Mouse (Mus musculus) heart, embryonic 13.5 days (tissue): Measurements from ENCODE around the gene Minar1. TPM values are rescaled to one million over a fixed set of nuclear protein-coding genes. Genes with fewer than 3 reads are reported as not detected.

Source experiments
- ATAC-seq: fragments of 200-750 bp; cut with Nextera tagmentation; 2 replicates; pipeline ENCODE4 v1.8.0; 2017; ENCODE audit warnings: moderate TSS enrichment; ENCODE audit not compliant: insufficient number of reproducible peaks, low FRiP score, low TSS enrichment; ENCODE audit errors: extremely low read depth
- H3K27ac ChIP-seq: fragments of 300-500 bp; sonication (generic); replicated peaks from 2 replicates; pipeline ENCODE4 v1.5.1; 2015; ENCODE audit warnings: moderate library complexity, mild to moderate bottlenecking, inconsistent platforms
- H3K27me3 ChIP-seq: fragments of 300-500 bp; sonication (generic); replicated peaks from 2 replicates; pipeline ENCODE4 v1.6.1; 2015; ENCODE audit warnings: mild to moderate bottlenecking, inconsistent platforms
- H3K36me3 ChIP-seq: fragments of 300-500 bp; sonication (generic); 2 replicates; pipeline ENCODE4 v1.6.1; 2015; ENCODE audit warnings: mild to moderate bottlenecking, inconsistent platforms
- H3K4me1 ChIP-seq: fragments of 300-500 bp; sonication (generic); 2 replicates; pipeline ENCODE4 v1.6.1; 2015; ENCODE audit warnings: inconsistent platforms
- H3K4me2 ChIP-seq: fragments of 300-500 bp; sonication (generic); 2 replicates; pipeline ENCODE4 v1.6.1; 2015; ENCODE audit warnings: inconsistent platforms, mild to moderate bottlenecking, moderate library complexity
- H3K4me3 ChIP-seq: fragments of 300-500 bp; sonication (generic); 2 replicates; pipeline ENCODE4 v1.5.1; 2015; ENCODE audit warnings: moderate library complexity, mild to moderate bottlenecking, inconsistent platforms
- H3K9ac ChIP-seq: fragments of 300-500 bp; sonication (generic); 2 replicates; pipeline ENCODE4 v1.6.1; 2015; ENCODE audit warnings: inconsistent platforms, mild to moderate bottlenecking, moderate library complexity
- H3K9me3 ChIP-seq: fragments of 300-500 bp; sonication (generic); 2 replicates; pipeline ENCODE4 v1.6.1; 2016; ENCODE audit warnings: inconsistent platforms
- WGBS: fragments of 180-500 bp; shearing (Covaris S2); methylation state at CpG from one replicate; pipeline ENCODE4 v1.1.7; 2015; ENCODE audit warnings: mixed read lengths; 5-methylcytosine and 5-hydroxymethylcytosine counted together
- polyA plus RNA-seq: library from polyadenylated mRNA; unstranded; fragments of >200 nt; fragmentation: Nextera tagmentation; extraction: Ambion mirVana; gene quantifications from 2 replicates; pipeline ENCODE4 v1.2.1, GENCODE M21; 2015

The Minar1 gene
- polyA plus RNA-seq, 1 experiment from 2014 or later, result 0.03 TPM

DNA sequence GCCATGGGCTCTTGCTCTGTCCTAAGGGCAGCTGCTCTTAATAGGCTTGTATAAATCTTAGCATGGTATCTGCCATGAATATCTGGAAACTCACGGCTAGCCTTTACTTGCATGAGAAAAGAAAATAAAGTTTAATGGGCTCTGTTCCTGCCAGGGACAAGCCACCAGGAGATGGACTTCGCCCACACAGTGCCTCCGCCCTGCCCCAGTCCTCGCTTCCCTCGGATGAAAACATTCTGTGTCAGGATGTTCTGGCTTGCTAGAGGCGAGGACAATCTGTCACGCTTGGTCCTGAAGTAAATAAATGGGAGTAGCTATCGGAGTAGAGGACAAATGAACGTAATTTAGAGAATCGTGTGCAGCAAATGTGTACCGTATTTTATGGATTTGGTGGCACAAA, 16.7 kb downstream of the Minar1 start:
- H3K4me1 ChIP-seq, result peaks cover 9% of the 10 kb centered on the region
- H3K4me3 ChIP-seq, result no peak overlapping the region
- no peak overlapping the region for H3K27ac ChIP-seq
- no peak overlapping the region for H3K4me2 ChIP-seq
- H3K9ac ChIP-seq, result no peak overlapping the region
- no peak for ATAC-seq
- no peaks in the 10 kb centered on the region for H3K27me3 ChIP-seq
- WGBS, result 73% methylated on average over 11 of the region's 11 CpGs
- no peaks in the 10 kb centered on the region for H3K9me3 ChIP-seq
- H3K36me3 ChIP-seq, result no peaks in the 10 kb centered on the region

DNA sequence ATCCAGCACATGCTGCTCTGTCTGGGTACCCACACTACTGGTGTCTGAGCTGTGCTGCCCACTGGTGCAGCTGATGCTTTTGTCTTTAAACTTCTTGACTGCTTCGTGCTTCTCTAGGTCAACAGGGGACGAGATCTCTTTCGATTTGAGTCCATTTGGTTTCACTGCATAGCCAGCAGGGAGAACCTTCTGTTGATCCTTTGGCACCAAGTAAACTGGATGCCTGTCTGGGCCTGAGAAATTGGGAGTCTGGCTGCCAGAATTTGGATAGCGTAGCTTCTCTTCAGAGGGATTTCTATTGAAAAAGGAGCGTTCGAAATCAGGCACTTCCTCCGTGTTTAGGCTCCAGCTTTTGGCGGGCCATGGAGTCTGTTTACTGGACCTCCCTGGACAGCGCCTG, 21.0 kb downstream of the Minar1 start:
- WGBS, result 79% methylated on average over 9 of the region's 9 CpGs
- H3K9me3 ChIP-seq, result no peaks in the 10 kb centered on the region

DNA sequence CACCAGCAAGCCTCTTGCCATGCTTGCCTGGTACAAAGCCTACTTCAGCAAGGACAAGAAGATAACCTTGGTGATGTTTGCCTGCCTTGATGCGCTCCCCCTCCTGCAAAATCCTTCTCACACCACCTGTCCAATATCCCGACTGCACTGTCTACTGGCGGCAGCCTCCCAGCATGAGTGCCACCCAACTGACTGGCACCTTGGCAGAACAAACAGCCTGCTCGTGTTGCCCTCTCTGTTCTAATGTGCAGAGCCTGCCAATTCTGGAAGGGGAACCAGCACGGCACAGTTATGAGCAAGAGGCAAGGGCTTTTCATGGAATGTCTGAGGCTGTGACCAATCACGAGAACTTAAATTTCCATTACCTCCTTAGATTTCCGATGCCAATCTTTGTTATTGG, 22.2 kb downstream of the Minar1 start:
- no peaks in the 10 kb centered on the region for H3K36me3 ChIP-seq
- 75% methylated on average over 7 of the region's 7 CpGs for WGBS
- ATAC-seq, result no peak
- H3K27ac ChIP-seq, result no peak overlapping the region
- H3K4me3 ChIP-seq, result no peak overlapping the region
- no peaks in the 10 kb centered on the region for H3K27me3 ChIP-seq
- H3K4me2 ChIP-seq, result no peak overlapping the region
- no peaks in the 10 kb centered on the region for H3K9me3 ChIP-seq
- no peak overlapping the region for H3K9ac ChIP-seq
- H3K4me1 ChIP-seq, result no peaks in the 10 kb centered on the region

More for the DNA sequence above, 21.0 kb downstream of the Minar1 start:
- Histone ChIP-seq H3K27ac (no peak overlapping the region), H3K4me3 (no peak overlapping the region), H3K4me2 (no peak overlapping the region), H3K4me1 (no peaks in the 10 kb centered on the region), H3K9ac (no peak overlapping the region), H3K27me3 (no peaks in the 10 kb centered on the region), H3K36me3 (no peaks in the 10 kb centered on the region)
- ATAC-seq, result no peak

DNA sequence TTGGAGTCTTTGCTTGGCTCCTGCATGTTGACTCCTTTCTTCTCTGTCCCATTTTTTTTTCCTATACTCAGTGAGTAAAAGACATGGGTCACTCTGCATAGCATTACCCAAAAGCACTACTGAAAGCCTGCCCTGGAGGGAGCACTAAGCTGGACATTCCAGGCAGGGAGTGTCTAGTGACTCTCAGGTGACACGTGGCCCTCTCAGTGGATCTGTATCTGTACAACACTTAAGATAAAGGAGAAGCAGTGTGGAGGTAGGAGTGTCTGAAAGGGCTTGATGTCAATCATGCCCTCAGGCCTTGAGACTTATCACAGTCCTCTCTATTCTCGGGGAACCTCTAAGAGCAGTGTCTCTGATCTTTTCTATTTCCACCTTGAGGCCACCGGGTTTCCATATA, 25.9 kb downstream of the Minar1 start:
- H3K4me1 ChIP-seq, result 0 out of 2 replicates have a peak, but pooled peaks cover 3% of the 10 kb centered on the region
- H3K27ac ChIP-seq, result no peak overlapping the region
- WGBS, result 22% methylated on average over 3 of the region's 3 CpGs
- no peaks in the 10 kb centered on the region for H3K36me3 ChIP-seq
- no peak overlapping the region for H3K4me2 ChIP-seq
- no peak overlapping the region for H3K9ac ChIP-seq
- no peaks in the 10 kb centered on the region for H3K9me3 ChIP-seq
- no peaks in the 10 kb centered on the region for H3K27me3 ChIP-seq
- no peak overlapping the region for H3K4me3 ChIP-seq
- ATAC-seq, result no peak

DNA sequence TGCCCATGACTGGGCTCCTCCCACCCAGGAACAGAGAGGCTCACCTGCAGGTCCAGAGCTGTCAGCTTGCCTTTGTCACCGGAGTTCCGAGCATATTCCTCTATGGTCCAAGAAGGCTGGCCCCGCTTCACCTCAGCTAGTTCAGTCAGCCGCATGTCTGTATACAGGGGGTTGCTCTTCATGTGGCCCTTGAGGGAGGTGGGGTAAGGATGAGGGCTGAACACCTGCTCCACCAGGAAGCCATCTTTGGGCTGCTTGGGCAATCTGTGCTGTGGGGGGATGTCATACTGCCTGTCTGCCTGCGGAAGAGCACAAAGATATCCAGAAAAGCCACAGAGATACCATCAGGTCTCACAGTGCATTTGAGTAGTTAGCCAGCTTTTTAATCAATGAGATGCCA, 26.5 kb downstream of the Minar1 start:
- Histone ChIP-seq H3K4me2 (no peak overlapping the region), H3K4me3 (no peak overlapping the region), H3K27ac (no peak overlapping the region), H3K4me1 (0 out of 2 replicates have a peak, but pooled peaks cover 3% of the 10 kb centered on the region), H3K36me3 (no peaks in the 10 kb centered on the region), H3K9ac (no peak overlapping the region), H3K27me3 (no peaks in the 10 kb centered on the region), H3K9me3 (no peaks in the 10 kb centered on the region)
- 82% methylated on average over 5 of the region's 5 CpGs for WGBS
- ATAC-seq, result 0 out of 2 replicates have a peak, but pooled peaks have one; percentile 28

DNA sequence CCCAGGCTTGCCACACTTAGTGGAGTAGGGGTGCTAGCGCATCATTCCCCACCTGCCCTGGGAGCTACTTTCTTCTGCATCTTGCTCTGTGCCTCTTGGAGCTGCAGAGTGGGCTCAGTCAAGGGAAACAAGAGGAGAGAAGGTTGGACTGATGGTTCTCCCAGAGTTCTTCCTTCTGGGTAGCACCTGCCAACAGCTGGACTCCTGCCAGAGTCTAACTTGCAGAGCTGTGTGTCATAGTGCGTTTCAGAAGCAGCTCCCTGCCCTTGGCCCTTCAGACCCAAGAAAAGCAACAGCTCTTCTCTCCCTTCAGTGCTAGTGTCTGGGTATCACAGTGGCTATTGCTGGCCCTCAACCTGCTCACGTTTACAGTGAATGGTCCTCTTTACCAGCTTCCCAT, 30.5 kb downstream of the Minar1 start:
- H3K4me3 ChIP-seq, result no peak overlapping the region
- no peak for ATAC-seq
- H3K9ac ChIP-seq, result no peak overlapping the region
- no peaks in the 10 kb centered on the region for H3K9me3 ChIP-seq
- H3K36me3 ChIP-seq, result no peaks in the 10 kb centered on the region
- 59% methylated on average over 3 of the region's 3 CpGs for WGBS
- H3K4me1 ChIP-seq, result 0 out of 2 replicates have a peak, but pooled peaks cover 3% of the 10 kb centered on the region
- H3K4me2 ChIP-seq, result no peak overlapping the region
- no peak overlapping the region for H3K27ac ChIP-seq
- no peaks in the 10 kb centered on the region for H3K27me3 ChIP-seq

DNA sequence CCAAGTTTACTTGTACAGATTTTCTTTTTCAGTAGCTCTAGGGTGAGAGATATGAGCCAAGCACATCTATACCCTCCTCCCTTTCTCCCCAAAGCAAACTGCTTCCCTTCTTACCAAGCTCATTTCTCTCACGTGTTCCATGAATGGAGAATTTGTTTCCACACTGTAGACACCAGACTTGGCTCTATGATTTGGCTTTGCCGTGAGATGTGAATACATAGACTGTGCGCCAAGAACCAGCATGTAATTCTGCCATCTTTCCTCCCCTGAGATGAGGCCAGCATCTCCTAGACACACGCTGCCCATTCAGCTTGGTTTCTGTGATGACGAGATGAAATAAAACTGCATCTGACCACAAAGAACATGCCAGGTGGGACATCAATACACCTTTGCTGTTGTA, 44.5 kb downstream of the Minar1 start:
- Histone ChIP-seq H3K4me1 (no peaks in the 10 kb centered on the region), H3K9me3 (no peaks in the 10 kb centered on the region), H3K27ac (no peak overlapping the region), H3K9ac (no peak overlapping the region), H3K4me3 (no peak overlapping the region), H3K36me3 (no peaks in the 10 kb centered on the region), H3K4me2 (no peak overlapping the region), H3K27me3 (no peaks in the 10 kb centered on the region)
- no peak for ATAC-seq
- WGBS, result 76% methylated on average over 5 of the region's 5 CpGs

DNA sequence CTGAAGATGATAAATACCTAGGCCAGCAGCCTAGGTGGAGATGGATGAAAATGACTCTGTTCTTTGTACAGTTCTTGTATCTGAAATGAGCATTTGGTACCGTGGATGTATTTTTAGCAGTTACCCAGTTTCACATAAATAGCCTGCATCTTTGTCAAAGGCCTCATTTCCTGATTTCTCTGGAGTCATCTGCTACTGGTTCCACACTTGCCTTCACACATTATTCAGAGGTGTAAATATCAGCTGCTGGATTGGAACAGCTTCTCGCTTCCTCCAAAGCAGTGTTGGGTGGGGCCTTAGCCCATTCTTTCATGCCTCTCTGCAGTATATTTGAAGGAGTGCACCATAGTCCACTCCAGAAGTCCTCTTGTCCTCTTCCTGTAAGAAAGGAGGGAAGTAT, 70.3 kb downstream of the Minar1 start:
- no peaks in the 10 kb centered on the region for H3K4me1 ChIP-seq
- WGBS, result 72% methylated on average over 2 of the region's 2 CpGs
- no peak overlapping the region for H3K27ac ChIP-seq

More for the DNA sequence above, 70.3 kb downstream of the Minar1 start:
- Histone ChIP-seq H3K27me3 (no peaks in the 10 kb centered on the region), H3K36me3 (no peaks in the 10 kb centered on the region), H3K9me3 (no peaks in the 10 kb centered on the region), H3K9ac (no peak overlapping the region), H3K4me3 (no peak overlapping the region), H3K4me2 (no peak overlapping the region)
- no peak for ATAC-seq

Other genes starting within 250 kb of the Minar1 start
- gene Tmed3, start 81.9 kb upstream of the Minar1 start, polyA plus RNA-seq, result 77.1 and 81.7 TPM in 2 replicates
- gene Ankrd34c, start 115.3 kb upstream of the Minar1 start, polyA plus RNA-seq, result not detected in 2 replicates